Mouse (Mus musculus): ENCODE measurements around the gene Serinc5. TPM values are rescaled to one million over a fixed set of nuclear protein-coding genes. Genes with fewer than 3 reads are reported as not detected.

Gene Serinc5
- polyA plus RNA-seq, 2 experiments from 2014 or later, result 9.2 to 10.6 TPM

DNA sequence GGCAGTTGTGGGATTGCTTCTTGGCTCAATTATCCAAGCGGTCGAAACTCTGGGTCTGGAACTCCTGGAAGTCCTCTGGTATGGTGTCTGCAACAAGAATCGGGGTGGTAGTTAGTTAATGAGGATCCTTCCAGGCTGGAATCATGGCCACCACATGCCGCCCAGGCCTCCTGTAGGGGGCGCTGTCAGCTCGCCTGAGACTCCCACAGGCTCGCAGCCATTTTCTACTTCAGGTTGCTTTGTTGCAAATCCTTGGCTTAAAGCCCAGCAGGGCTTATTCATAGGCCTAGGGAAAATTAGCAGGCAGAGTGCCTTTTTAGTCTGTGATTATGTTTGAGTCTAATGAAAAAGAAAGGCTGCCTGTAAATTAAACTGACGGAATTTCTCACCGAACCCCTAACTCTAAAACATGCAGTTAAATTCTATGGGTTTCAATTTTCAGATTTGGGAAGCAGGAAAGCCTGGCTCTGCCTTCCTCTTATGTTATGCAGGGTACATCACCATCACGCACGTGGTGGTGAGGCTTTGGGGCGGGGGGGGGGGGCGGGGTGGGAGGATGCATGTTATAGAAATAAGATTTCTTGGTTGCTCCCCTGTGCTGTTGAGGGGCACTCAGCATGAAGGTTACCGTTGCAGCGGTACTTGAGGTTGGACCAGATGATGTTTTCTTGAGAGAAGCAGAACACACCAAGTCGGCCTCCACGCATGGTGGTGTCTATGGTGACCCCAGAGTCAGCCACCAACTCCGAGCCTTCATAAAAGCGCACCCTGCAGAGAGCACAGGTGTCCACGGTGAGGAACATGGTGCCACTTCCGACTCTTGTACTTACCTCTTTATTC, 141.1 kb downstream of the Serinc5 start:
- ATAC-seq, result no peak

DNA sequence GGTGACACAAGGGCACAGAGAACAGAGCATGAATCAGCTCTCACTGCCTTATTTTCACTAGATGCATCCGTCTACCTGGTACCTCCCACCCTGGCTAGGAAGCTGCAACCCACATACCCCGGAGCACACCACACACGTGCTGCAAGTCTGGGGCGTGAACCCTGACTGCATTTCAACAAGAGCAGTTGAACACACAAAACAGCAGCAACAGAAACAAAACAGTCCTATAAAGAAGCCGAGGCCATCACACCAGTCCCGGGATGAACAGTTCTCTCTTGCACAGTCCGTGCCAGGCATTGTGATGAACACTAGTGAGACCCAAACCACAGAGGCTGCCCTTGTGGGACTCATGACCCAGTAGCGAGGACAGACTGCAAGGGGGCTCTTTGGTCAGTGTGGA, 142.8 kb downstream of the Serinc5 start:
- ATAC-seq, result no peak

DNA sequence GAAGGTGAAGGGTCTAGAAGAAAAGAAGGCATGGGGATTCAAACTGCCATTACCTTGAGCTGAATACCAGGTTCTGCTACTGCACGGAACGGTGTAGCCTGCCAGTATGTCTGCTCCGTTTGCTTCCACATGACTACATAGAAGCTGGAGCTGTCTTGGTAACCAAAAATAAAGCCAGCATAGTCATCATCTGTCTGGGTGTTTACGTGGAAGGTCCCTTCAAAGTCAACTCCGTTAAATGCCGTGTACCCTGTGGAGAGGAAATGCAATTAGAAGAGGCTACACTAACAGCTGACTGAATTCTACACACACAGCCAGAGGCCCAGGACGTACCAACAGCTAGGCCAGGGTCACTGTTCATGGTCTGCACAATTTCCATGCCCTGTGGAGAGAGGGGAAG, 144.1 kb downstream of the Serinc5 start:
- ATAC-seq, result no peak

GRCm38 (mm10) chr13:92757972-92758585, 147.2 kb downstream of the Serinc5 start:
- no peak for ATAC-seq

DNA sequence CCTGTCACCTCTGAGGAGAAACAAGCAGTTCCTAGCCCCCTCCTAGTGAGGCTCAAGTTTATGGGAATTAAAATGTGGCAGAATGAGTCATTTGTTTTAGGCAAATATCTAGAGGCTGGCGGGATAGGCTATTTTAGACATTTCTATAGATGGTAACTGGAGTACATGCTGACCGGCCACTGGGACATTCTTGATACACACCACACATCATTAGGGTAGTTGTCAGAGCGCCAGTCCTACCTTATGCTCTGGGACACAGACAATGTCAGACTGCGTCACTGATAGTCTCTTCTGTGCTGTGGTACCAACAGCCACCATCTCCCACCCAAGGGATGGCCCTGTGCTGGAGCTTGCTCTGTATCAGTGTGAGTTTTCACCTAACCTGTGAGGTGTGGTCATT, 148.2 kb downstream of the Serinc5 start:
- no peak for ATAC-seq

- no peak for ATAC-seq
Observed at GRCm38 (mm10) chr13:92760519-92760918, 149.6 kb downstream of the Serinc5 start.

Other genes with a start within 250 kb of the Serinc5 start
- gene Ankrd34b, start 185.2 kb upstream of the Serinc5 start, polyA plus RNA-seq (2017; shearing (Covaris generic)), result under 1 TPM in 1 of 2 experiments, not detected in 1; 0.15 TPM
- not detected for gene Fam151b, start 127.1 kb upstream of the Serinc5 start, polyA plus RNA-seq (2017; shearing (Covaris generic))
- gene Zfyve16, start 80.2 kb upstream of the Serinc5 start, polyA plus RNA-seq (2017; shearing (Covaris generic)), result 10 to 100 TPM in 1 of 2 experiments, 1 to 10 TPM in 1; 9.7 to 10.1 TPM
- gene Spz1, start 34.9 kb upstream of the Serinc5 start, polyA plus RNA-seq (2017; shearing (Covaris generic)), result not detected
- gene Thbs4, start 183.7 kb downstream of the Serinc5 start, polyA plus RNA-seq (2017; shearing (Covaris generic)), result not detected
- gene Mtx3, start 233.7 kb downstream of the Serinc5 start, polyA plus RNA-seq (2017; shearing (Covaris generic)), result 1 to 10 TPM; 3.5 to 4.0 TPM

Data from activated CD4-positive, CD25-positive, alpha-beta regulatory T cell, adult 4 months (primary cell).